Mouse (Mus musculus) cerebellum, postnatal 10 days (tissue): ENCODE measurements at regions not wholly inside any gene's neighbourhood (a gene's known extent, or its start where the extent isn't known, plus 50 kb on each side); places are given as distances from the start of the nearest gene placed in this dataset.

Experiments used
- DNase-seq, 2 experiments: peaks; one replicate each; pipeline ENCODE4 v3.0.0; 2021; ENCODE audit warnings: mixed read lengths in 2 of 2

DNA sequence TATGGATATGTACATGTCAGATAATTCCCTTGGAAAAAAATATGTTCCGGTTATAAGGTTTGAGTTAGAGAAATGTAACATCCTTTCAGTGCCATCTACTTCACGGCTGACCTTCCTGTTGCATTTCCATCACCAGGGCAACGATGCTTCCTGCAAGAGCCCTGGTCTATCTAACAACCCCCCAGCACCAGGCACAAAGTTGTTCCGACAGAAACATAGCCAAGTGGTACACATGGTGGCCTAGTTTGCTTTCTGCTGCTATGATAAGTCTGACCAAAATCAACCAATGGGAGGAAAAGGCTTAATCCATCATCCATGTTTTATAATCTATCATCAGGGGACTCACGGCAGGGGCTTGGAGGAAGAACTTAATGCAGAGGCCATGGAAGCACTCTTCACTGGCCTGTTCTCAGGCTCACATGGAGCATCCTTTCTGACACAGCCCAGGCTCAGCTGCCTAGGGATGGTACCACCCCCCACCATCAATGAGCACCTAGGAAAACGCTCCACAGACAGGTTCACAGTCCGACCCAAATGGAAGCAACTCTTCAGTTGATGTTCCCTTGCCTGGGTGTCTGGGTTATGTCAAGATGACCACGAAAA, 372.2 kb downstream of the Cbln4 start:
- no peak for DNase-seq

DNA sequence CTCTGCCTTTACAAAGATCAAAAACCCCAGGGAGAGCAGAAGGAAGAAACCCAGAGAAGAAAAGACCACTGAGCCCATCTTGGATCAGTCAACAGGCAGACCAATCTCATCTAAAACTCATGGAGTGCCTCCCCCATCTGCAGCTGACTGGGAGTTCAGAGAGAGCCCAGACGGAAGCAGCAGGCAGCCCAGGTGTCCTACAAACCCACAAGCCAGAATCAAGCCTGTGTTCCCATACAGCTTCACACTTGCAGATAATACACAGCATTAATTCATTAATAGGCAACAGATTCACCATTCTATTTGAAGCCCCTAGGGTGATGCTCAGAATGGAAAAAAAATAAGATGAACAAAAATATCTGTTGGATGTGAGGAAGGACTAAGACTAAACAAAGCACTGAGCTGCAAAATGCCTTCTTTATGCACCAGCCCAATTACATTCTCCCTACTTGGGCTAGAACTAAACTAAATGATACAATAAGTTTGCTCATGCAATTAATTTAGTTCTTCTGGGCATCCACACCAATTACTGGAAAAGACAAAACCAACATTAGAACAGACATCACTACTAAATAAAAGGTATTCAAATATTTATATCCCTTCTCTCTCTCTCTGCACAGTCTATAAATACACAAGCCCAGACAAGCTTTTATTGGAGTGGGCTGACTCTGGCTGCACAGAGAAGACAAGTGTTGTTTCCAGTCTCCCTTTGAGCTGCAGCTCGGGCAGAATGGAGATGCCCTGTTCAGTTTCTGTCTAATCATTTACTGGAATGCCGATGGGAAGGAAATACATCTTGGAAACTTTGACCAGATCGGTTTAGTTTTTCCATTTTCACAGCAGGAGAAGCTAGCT, 374.2 kb downstream of the Cbln4 start:
- DNase-seq = no peak

GRCm38 (mm10) chr2:171662571-171662970, 380.7 kb downstream of the Cbln4 start:
- DNase-seq = no peak

DNA sequence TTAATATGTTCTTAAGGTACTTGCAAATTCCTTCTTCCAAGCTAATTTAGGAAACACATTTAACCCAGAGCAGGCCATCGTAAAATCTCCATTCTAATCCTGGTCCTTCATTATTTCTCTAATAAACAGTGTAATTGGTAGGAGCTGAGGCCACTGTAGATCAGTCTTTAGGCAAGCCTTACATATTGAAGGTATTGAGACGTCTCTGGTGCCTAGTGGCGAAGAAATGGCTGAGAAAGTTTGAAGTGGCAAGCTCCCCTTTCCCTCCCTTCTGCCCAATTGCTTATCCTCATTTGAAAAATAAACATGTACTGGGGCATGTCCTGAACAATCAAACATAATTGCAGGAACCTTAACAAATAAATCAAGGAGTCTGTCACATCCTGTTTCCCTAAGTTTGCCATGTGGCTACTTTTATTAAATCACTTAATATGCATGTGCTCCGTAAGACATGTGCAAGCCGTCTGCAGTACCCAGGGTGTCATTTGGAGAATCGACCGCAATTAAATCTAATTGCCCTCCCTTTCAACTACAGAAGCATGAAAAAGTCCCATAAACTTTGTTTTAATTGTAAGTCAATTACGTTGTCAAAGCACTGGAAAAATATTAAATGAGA, 381.3 kb downstream of the Cbln4 start:
- DNase-seq = no peak

GRCm38 (mm10) chr2:171657125-171657524, 386.1 kb downstream of the Cbln4 start:
- DNase-seq = no peak

GRCm38 (mm10) chr2:171641730-171642129, 401.5 kb downstream of the Cbln4 start:
- no peak for DNase-seq

GRCm38 (mm10) chr2:171640478-171640877, 402.8 kb downstream of the Cbln4 start:
- DNase-seq = no peak

DNA sequence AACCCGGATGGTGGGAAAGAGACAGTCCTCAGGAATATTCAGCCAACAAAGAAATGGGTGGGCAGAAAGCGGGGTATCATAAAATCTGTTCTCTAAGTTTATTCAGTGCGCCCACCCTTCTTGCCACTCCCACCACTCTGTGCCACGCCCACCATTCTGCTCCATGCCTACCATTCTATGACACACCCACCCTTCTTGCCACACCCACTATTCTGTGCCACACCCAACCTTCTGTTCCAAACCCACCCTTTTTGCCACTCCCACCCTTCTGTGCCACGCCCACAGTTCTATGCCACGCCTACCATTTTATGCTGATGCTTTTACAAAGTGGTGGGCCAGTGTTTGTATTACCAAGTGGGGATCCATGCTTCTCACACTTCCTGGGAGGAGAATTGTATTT, 404.3 kb downstream of the Cbln4 start:
- DNase-seq = no peak

GRCm38 (mm10) chr2:171636837-171637236, 406.4 kb downstream of the Cbln4 start:
- DNase-seq = no peak

DNA sequence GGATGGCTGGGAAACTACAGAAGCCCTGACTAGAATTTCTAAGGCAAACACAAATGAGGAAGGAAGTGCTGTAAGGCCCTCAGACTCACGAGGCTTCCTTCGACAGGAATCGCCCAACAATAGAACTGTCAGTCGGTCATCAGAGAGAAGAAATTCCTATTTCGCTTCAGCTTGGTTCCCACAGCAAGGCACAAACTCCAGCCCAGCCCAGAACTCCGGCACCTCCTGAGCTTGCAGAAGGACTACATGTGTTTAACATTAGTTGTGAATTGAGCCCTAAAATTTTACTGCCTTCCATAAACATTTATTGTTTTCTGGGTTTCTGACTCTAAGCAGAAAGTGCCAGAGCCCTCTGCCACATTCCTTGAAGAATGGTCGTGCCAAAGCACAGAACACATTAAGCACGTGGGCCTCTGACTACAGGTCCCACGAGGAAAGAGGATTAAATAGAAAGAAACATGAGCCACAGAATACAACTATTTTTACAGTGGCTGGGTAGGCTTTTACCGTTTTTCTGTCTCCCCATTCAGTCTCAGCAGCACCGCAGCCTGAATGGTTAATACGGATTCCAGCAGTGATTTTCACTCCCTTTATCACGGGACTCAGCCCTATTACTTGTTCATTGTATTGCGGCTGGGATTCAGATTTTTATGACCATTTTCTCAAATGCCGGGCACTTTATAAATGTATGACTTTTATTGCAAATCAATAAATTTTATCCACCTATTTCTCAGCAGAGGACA, 409.7 kb downstream of the Cbln4 start:
- DNase-seq = no peak

- no peak for DNase-seq
Observed at GRCm38 (mm10) chr2:171630101-171630715, 413.1 kb downstream of the Cbln4 start.

GRCm38 (mm10) chr2:171628182-171628850, 414.9 kb downstream of the Cbln4 start:
- no peak for DNase-seq

DNA sequence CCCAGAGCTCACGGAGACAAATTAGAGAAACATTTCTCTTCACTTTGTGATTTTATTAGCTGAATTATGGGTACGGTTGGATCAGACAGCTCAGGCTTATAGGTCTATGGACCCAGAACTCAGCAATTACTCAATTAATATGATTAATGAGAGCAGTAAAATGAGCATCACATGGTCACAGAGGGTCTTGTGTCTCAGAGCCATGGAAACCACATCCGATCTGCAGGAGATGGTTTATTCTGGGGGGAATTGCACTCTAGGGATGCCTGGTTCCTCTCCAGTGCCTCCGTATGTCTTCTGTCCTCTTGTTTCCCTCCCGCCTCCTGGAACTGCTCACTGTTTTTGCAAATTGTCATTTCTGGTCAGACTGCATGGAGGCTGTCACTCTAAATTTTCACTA, 422.6 kb downstream of the Cbln4 start:
- no peak for DNase-seq

GRCm38 (mm10) chr2:171620253-171620652, 423.0 kb downstream of the Cbln4 start:
- no peak for DNase-seq

DNA sequence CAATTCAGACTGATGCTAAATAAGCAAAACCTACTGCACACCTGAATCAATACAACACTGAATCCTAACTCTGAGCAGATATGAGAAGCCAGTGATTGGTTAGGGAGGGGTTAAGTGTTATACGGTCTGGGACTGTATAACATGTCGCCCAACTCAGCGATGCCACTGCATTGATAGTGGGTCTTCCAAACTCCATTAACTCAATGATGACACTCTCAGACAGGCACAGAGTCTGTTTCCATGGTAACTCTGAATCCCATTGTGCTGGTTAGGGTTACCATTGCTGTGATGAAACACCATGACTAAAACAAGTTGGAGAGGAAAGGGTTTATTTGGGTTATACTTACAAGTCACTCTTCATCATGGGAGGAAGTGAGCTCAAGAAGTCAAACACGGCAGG, 424.5 kb downstream of the Cbln4 start:
- no peak for DNase-seq

DNA sequence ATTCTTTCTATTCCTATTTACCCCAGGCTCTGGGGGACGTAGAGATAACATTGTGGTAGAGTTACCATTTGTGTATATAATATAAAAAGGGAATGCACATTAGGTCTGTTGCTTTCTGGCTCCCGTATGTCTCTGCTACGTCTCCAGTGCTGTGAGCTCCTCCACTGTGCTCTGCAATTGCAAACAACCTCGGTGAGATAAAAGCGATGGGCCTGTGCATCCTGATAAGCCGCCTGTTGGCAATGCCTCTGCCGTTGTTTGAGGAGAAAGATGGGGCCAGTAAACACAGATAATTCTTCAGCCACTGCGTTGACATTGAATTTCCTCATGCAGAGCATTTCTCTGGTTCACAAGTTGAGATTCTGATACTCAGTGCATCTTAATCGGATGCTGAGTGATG, 424.9 kb downstream of the Cbln4 start:
- no peak for DNase-seq

DNA sequence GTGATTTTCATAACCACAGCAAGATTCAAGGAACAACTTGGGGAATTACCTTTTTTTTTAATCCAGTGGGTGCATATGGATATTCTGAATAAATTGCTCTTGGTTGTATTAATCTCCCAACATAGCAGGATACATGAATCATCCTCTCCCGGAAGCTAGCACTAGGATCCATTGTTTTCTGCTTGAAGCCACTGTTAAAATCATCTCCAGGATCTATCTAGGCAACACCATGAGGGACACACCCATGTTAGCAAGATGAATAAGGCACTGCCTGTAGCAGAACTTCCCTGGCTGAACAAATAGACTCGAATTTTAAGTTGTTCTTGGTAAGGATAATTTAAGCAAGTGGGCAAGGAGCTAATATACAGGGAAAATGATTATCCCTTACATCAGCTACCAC, 427.8 kb downstream of the Cbln4 start:
- no peak for DNase-seq

DNA sequence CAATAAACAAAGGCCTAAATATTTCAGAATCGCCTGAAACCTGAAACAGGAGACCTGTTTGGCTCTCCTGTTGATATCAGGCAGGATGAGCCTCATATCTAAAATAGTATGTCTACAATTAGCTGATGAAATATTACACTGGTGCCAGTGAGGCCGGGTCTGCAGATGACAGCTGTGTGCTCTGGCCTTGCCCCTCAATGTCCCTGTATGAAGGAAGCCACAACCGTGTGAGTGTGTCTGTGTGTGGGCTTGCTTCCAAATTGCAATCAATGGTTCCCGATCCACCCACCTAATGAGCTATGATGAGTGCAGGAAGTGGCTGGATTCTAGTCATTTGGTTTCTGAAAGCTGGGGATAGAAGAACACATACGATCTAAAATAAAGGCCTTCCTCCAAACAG, 438.2 kb downstream of the Cbln4 start:
- no peak for DNase-seq

- no peak for DNase-seq
Observed at GRCm38 (mm10) chr2:171595240-171595639, 448.0 kb downstream of the Cbln4 start.

- no peak for DNase-seq
Observed at GRCm38 (mm10) chr2:171593884-171594283, 449.4 kb downstream of the Cbln4 start.

- DNase-seq = no peak
Observed at GRCm38 (mm10) chr2:171592315-171592714, 451.0 kb downstream of the Cbln4 start.

DNA sequence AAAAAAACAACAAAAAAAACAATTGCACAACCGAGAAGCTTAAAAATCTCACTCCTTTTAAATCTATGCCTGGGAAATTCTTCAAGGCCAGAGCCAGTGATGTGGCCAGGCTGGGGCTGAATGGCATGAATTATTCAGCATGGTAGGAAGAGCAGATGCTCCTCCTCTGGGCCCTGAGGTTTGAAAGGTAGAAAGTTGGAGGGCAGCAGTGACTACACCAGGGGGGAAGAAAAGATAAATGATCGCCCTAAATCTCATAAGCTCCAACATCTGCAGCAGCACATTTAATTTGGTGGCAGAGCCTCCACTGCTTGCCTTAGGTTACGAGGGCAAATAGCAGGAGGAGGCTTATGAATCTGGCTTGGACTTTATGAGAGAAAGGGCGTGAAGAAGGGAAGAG, 455.1 kb downstream of the Cbln4 start:
- no peak for DNase-seq
